Mouse (Mus musculus) cerebellum, adult 9-10 months (tissue): ENCODE measurements around the gene Nhsl1.
"Not testable (repeated sequence)": the region's sequence is repeated elsewhere in the genome, so short reads cannot be mapped to it uniquely, and the experiment has no call there.

Source experiments
- DNase-seq: peaks from one replicate; pipeline ENCODE4 v3.0.0; 2022

The Nhsl1 gene

DNA sequence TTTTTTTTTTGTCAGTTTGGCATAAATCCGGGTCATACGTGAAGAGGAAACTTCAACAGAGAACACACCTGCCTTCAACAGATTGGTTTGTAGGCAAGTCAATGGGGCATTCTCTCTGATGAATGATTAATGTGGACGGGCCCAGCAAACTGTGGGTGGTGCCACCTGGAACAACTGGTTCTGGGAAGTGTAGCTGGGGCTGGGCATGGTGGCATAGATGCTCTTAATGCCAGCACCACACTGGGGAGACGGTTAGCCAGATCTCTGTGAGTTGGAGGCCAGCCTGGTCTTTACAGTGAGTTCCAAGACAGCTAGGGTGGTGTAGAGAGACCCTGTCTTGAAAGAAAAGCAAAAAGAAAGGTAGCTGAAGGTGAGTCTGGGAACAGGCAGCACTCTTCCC lies 228.6 kb downstream of the Nhsl1 start:
- no peak for DNase-seq

DNA sequence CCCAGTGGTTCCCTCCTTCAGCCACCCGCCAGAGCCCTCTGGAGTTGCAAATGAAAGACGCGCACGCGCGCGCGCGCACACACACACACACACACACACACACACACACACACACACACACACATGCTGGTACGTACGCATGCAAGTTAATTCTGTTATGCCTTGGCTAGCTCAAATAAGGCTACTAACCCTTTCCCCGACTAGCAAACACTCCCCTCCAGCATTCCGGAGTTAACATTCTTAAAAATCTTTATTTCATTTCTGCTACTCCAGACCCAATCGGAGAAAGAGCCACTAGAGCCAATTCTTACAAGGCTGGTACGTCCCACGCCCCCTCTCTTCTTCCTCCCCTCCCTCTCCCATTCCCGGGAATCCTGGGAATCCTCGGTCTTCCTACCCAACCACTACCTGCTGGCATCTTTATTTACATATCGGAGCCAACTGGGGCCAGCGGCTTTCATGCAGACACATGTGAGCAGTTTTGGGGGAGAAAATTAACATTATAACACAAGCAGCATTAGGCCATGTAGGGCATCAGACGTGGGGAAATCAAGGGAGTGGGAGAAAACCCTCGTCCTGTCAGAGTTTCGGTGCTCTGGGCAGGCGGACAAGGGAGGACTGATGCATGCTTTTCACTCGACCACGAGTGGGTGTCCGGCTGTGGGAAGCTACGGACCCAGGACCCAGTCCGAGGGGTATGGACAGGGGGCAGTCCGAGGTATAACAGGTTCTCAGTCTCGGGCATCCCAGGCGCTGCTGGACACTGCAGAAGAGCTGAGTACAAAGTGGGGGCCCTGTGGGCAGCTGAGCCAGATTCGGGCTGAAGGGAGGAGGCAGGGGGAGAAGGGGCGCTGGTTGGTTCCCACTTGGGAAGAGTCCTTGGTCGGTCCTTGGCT lies 230.8 kb downstream of the Nhsl1 start:
- no peak for DNase-seq

DNA sequence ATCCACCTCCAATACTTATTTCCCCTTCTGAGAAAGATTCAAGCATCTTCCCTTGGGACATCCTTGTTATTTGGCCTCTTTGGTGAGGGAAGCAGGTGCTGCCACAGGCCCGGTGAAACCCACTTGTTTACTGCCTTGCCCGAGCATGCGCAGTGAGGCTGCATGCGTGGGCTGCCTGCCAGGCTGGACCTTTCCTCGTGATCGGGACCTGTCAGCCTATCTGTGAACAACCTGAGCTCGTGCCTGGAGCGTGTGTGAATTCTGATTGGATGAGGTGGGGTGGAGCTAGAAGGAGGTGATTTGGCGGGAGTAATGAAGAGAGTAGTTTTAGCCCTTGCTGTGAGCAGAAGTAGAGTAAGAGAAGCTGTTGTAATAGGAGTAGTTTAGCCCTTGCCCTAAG lies 240.3 kb downstream of the Nhsl1 start:
- DNase-seq: not testable (repeated sequence)

DNA sequence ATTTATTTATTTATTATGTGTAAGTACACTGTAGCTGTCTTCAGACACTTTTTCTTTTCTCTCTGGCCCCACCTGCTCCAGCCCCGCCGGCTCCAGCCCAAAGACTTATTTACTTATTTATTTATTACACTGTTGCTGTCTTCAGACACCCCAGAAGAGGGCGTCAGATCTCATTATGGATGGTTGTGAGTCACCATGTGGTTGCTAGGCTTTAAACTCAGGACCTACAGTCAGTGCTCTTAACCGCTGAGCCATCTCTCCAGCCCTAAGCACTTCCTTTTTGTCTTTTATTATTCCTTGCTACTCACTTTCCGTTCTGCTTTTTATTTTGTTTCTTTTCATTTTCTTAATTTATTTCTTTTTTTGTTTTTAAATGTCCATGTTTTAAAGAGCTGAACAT lies 242.7 kb downstream of the Nhsl1 start:
- no peak for DNase-seq

DNA sequence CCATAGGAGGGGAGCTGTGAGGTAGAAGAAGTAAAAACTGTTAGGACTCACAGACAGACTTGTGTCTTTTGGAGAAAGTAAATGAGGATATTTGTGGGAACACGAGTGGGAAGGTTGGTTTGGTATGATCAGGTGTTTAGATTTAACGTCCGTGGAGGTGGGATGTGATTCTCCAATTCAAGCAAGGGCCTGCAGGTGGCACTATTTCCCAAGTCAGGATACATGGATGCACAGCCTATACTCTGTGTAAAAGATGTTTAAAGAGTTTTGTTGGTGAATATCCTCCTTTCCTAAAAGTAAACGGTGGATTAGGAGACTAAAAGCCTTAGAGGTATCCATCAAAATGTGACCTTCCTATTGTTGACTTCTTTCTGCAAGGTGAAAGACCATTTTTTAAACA lies 244.2 kb downstream of the Nhsl1 start:
- DNase-seq: peak; percentile 64

DNA sequence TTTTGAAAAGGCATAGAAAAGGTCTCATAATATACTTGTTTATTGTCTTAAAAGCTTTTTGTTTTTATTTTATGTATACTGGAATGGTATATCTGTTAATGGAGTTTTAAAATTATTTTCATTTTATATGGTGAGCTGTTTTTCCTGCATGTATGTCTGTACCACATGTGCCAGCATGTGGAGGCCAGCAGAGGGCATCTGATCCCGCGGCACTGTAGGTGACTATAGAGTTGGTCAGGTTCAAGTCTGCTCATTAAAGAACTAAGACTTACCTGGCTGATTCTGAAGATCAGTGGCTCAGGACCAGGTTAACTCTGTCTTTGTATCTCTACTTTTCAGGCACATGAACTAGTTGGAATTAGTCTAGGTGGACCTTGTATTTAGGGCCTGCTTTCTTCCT lies 253.8 kb downstream of the Nhsl1 start:
- no peak for DNase-seq
